Mouse (Mus musculus) kidney, embryonic 15.5 days (tissue): ENCODE data around the gene Ebi3. TPM values are rescaled to one million over a fixed set of nuclear protein-coding genes. Genes with fewer than 3 reads are reported as not detected.

Experiments
- ATAC-seq: fragments of 200-750 bp; cut with Nextera tagmentation; replicated peaks from 2 replicates; pipeline ENCODE4 v1.8.0; 2017; ENCODE audit warnings: moderate TSS enrichment; ENCODE audit not compliant: low FRiP score
- H3K27ac ChIP-seq: fragments of 300-500 bp; sonication (generic); 2 replicates; pipeline ENCODE4 v1.5.1; 2015; ENCODE audit warnings: mild to moderate bottlenecking, inconsistent platforms
- H3K27me3 ChIP-seq: fragments of 300-500 bp; sonication (generic); 2 replicates; pipeline ENCODE4 v1.6.1; 2015; ENCODE audit warnings: inconsistent platforms
- H3K36me3 ChIP-seq: fragments of 300-500 bp; sonication (generic); 2 replicates; pipeline ENCODE4 v1.6.1; 2015; ENCODE audit warnings: inconsistent platforms
- H3K4me1 ChIP-seq: fragments of 300-500 bp; sonication (generic); 2 replicates; pipeline ENCODE4 v1.6.1; 2015; ENCODE audit warnings: inconsistent platforms
- H3K4me2 ChIP-seq: fragments of 300-500 bp; sonication (generic); 2 replicates; pipeline ENCODE4 v1.6.1; 2015; ENCODE audit warnings: moderate library complexity, mild to moderate bottlenecking, inconsistent platforms
- H3K4me3 ChIP-seq: fragments of 300-500 bp; sonication (generic); replicated peaks from 2 replicates; pipeline ENCODE4 v1.5.1; 2015; ENCODE audit warnings: mild to moderate bottlenecking, inconsistent platforms
- H3K9ac ChIP-seq: fragments of 300-500 bp; sonication (generic); 2 replicates; pipeline ENCODE4 v1.6.1; 2015; ENCODE audit warnings: mild to moderate bottlenecking, inconsistent platforms
- H3K9me3 ChIP-seq: fragments of 300-500 bp; sonication (generic); replicated peaks from 2 replicates; pipeline ENCODE4 v1.6.1; 2016; ENCODE audit warnings: inconsistent platforms
- WGBS: fragments of 180-500 bp; shearing (Covaris S2); methylation state at CpG from one replicate; pipeline ENCODE4 v1.1.7; 2015; ENCODE audit warnings: mixed read lengths; 5-methylcytosine and 5-hydroxymethylcytosine counted together
- polyA plus RNA-seq: library from polyadenylated mRNA; unstranded; fragments of >200 nt; fragmentation: Nextera tagmentation; extraction: Ambion mirVana; gene quantifications from 2 replicates; pipeline ENCODE4 v1.2.1, GENCODE M21; 2015

Gene Ebi3
- polyA plus RNA-seq, 1 experiment from 2014 or later: 1.8 TPM

GRCm38 (mm10) chr17:55948647-55949046 lies 3.8 kb upstream of the Ebi3 start:
- no peaks in the 10 kb centered on the region for H3K36me3 ChIP-seq
- H3K4me1 ChIP-seq: peaks cover 11% of the 10 kb centered on the region
- no peaks in the 10 kb centered on the region for H3K9me3 ChIP-seq
- H3K27me3 ChIP-seq: no peaks in the 10 kb centered on the region; the same call in 1 of the 2 replicates
- WGBS: 85% methylated on average over 4 of the region's 4 CpGs
- no peak for ATAC-seq
- H3K27ac ChIP-seq: no peak overlapping the region
- H3K9ac ChIP-seq: no peak overlapping the region
- H3K4me2 ChIP-seq: no peak overlapping the region
- no peak overlapping the region for H3K4me3 ChIP-seq

- Histone ChIP-seq H3K27ac (no peak within 1 kb of the TSS), H3K27me3 (peaks cover 7% of the 10 kb centered on the region), H3K4me3 (no peak within 1 kb of the TSS), H3K4me1 (peaks cover 7% of the 10 kb centered on the region), H3K36me3 (no peaks in the 10 kb centered on the region), H3K9me3 (no peaks in the 10 kb centered on the region), H3K4me2 (no peak within 1 kb of the TSS), H3K9ac (no peak within 1 kb of the TSS)
- WGBS: 87% methylated on average over 2 of the region's 2 CpGs
- ATAC-seq: no peak
Observed at GRCm38 (mm10) chr17:55949400-55949799, 3.0 kb upstream of the Ebi3 start, which contains the start of gene Zfp119b. Gene Zfp119b, minus strand, starts transcription at chr17:55949500.

- Histone ChIP-seq H3K27ac (no peak overlapping the region), H3K4me2 (no peak overlapping the region), H3K4me3 (no peak overlapping the region), H3K4me1 (peaks cover 5% of the 10 kb centered on the region), H3K36me3 (no peaks in the 10 kb centered on the region), H3K27me3 (peaks cover 19% of the 10 kb centered on the region), H3K9me3 (no peaks in the 10 kb centered on the region), H3K9ac (no peak overlapping the region)
- 79% methylated on average over 9 of the region's 9 CpGs for WGBS
- no peak for ATAC-seq
Observed at GRCm38 (mm10) chr17:55950601-55951000, 1.8 kb upstream of the Ebi3 start.

- no peaks in the 10 kb centered on the region for H3K36me3 ChIP-seq
- H3K4me1 ChIP-seq: peaks cover 12% of the 10 kb centered on the region
- peaks cover 21% of the 10 kb centered on the region for H3K27me3 ChIP-seq
- H3K9ac ChIP-seq: no peak overlapping the region
- no peaks in the 10 kb centered on the region for H3K9me3 ChIP-seq
- ATAC-seq: no peak
- H3K4me3 ChIP-seq: no peak overlapping the region
- H3K27ac ChIP-seq: no peak overlapping the region
- H3K4me2 ChIP-seq: no peak overlapping the region
Observed at GRCm38 (mm10) chr17:55952041-55952440, 399 bp upstream of the Ebi3 start.

GRCm38 (mm10) chr17:55953751-55954150 lies 1.3 kb downstream of the Ebi3 start:
- no peak for ATAC-seq
- peaks cover 27% of the 10 kb centered on the region for H3K4me1 ChIP-seq
- WGBS: 81% methylated on average over 6 of the region's 6 CpGs

GRCm38 (mm10) chr17:55954229-55954628 lies 1.8 kb downstream of the Ebi3 start:
- no peaks in the 10 kb centered on the region for H3K36me3 ChIP-seq
- no peak overlapping the region for H3K4me2 ChIP-seq
- ATAC-seq: no peak
- H3K9me3 ChIP-seq: no peaks in the 10 kb centered on the region
- no peak overlapping the region for H3K4me3 ChIP-seq
- peaks cover 27% of the 10 kb centered on the region for H3K4me1 ChIP-seq
- H3K27me3 ChIP-seq: peaks cover 21% of the 10 kb centered on the region
- WGBS: 34% methylated on average over 16 of the region's 16 CpGs
- H3K9ac ChIP-seq: no peak overlapping the region
- no peak overlapping the region for H3K27ac ChIP-seq

More at GRCm38 (mm10) chr17:55953751-55954150, 1.3 kb downstream of the Ebi3 start:
- Histone ChIP-seq H3K4me2 (no peak overlapping the region), H3K27ac (no peak overlapping the region), H3K9me3 (no peaks in the 10 kb centered on the region), H3K27me3 (peaks cover 21% of the 10 kb centered on the region), H3K36me3 (no peaks in the 10 kb centered on the region), H3K9ac (no peak overlapping the region), H3K4me3 (no peak overlapping the region)

- H3K4me2 ChIP-seq: peak overlapping the region; percentile 86
- peaks cover 36% of the 10 kb centered on the region for H3K4me1 ChIP-seq
- H3K27ac ChIP-seq: peak overlapping the region; percentile 50
- no peaks in the 10 kb centered on the region for H3K9me3 ChIP-seq
- H3K4me3 ChIP-seq: peak overlapping the region; percentile 53
- peaks cover 9% of the 10 kb centered on the region for H3K36me3 ChIP-seq
- peak; percentile 44 for ATAC-seq
- WGBS: 2% methylated on average over 26 of the region's 26 CpGs
- peaks cover 21% of the 10 kb centered on the region for H3K27me3 ChIP-seq
- peak overlapping the region; percentile 21; the same call in 1 of the 2 replicates for H3K9ac ChIP-seq
Observed at GRCm38 (mm10) chr17:55956129-55956528, 3.7 kb downstream of the Ebi3 start.

- Histone ChIP-seq H3K4me3 (peak overlapping the region; percentile 53), H3K27ac (peak overlapping the region; percentile 50), H3K9ac (peak overlapping the region; percentile 21; the same call in 1 of the 2 replicates), H3K36me3 (peaks cover 13% of the 10 kb centered on the region), H3K4me2 (peak overlapping the region; percentile 86), H3K4me1 (peaks cover 36% of the 10 kb centered on the region), H3K27me3 (peaks cover 21% of the 10 kb centered on the region), H3K9me3 (no peaks in the 10 kb centered on the region)
- 35% methylated on average over 6 of the region's 6 CpGs for WGBS
- no peak for ATAC-seq
Observed at GRCm38 (mm10) chr17:55956591-55956990, 4.2 kb downstream of the Ebi3 start.

- Histone ChIP-seq H3K4me2 (peak overlapping the region; percentile 86; the same call in 1 of the 2 replicates), H3K4me3 (no peak overlapping the region), H3K27me3 (peaks cover 21% of the 10 kb centered on the region), H3K27ac (no peak overlapping the region; the same call in 1 of the 2 replicates), H3K9me3 (no peaks in the 10 kb centered on the region), H3K9ac (no peak overlapping the region), H3K4me1 (peaks cover 36% of the 10 kb centered on the region), H3K36me3 (peaks cover 18% of the 10 kb centered on the region)
- 0 out of 2 replicates have a peak, but pooled peaks have one; percentile 28 for ATAC-seq
- 12% methylated on average over 9 of the region's 9 CpGs for WGBS
Observed at GRCm38 (mm10) chr17:55957168-55957567, 4.7 kb downstream of the Ebi3 start.

- ATAC-seq: no peak
- H3K4me3 ChIP-seq: peak overlapping the region; percentile 59
- H3K27me3 ChIP-seq: peaks cover 21% of the 10 kb centered on the region
- peak overlapping the region; percentile 98 for H3K27ac ChIP-seq
- H3K4me1 ChIP-seq: peaks cover 36% of the 10 kb centered on the region
- H3K9ac ChIP-seq: peak overlapping the region; percentile 46
- WGBS: 70% methylated on average over 13 of the region's 13 CpGs
- H3K9me3 ChIP-seq: no peaks in the 10 kb centered on the region
- peak overlapping the region; percentile 68 for H3K4me2 ChIP-seq
- H3K36me3 ChIP-seq: peaks cover 24% of the 10 kb centered on the region
Observed at GRCm38 (mm10) chr17:55957726-55958583, 5.5 kb downstream of the Ebi3 start.

GRCm38 (mm10) chr17:55958584-55958886 lies 6.1 kb downstream of the Ebi3 start:
- H3K9ac ChIP-seq: peak overlapping the region; percentile 46
- H3K36me3 ChIP-seq: peaks cover 30% of the 10 kb centered on the region
- peaks cover 21% of the 10 kb centered on the region for H3K27me3 ChIP-seq
- H3K4me3 ChIP-seq: peak overlapping the region; percentile 59
- H3K4me2 ChIP-seq: peak overlapping the region; percentile 68
- H3K4me1 ChIP-seq: peaks cover 36% of the 10 kb centered on the region
- no peaks in the 10 kb centered on the region for H3K9me3 ChIP-seq
- no peak for ATAC-seq
- H3K27ac ChIP-seq: peak overlapping the region; percentile 98
- 24% methylated on average over 2 of the region's 2 CpGs for WGBS

GRCm38 (mm10) chr17:55958918-55959728 lies 6.7 kb downstream of the Ebi3 start, which contains the start of gene Yju2:
Gene Yju2, plus strand, starts transcription at chr17:55959099.
- H3K9me3 ChIP-seq: no peaks in the 10 kb centered on the region
- peak within 1 kb of the TSS; percentile 59 for H3K4me3 ChIP-seq
- peaks cover 36% of the 10 kb centered on the region for H3K36me3 ChIP-seq
- peaks cover 36% of the 10 kb centered on the region for H3K4me1 ChIP-seq
- peak within 1 kb of the TSS; percentile 68 for H3K4me2 ChIP-seq
- peak within 1 kb of the TSS; percentile 98 for H3K27ac ChIP-seq
- H3K27me3 ChIP-seq: peaks cover 17% of the 10 kb centered on the region
- ATAC-seq: peak; percentile 93
- under 1% methylated on average over 44 of the region's 46 CpGs for WGBS
- peak within 1 kb of the TSS; percentile 46 for H3K9ac ChIP-seq
